Mouse (Mus musculus): ENCODE results near the gene Ubap2. TPM values are rescaled to one million over a fixed set of nuclear protein-coding genes. Genes with fewer than 3 reads are reported as not detected.

Ubap2 gene
- polyA plus RNA-seq, 1 experiment from 2014 or later = 69.7 TPM

DNA sequence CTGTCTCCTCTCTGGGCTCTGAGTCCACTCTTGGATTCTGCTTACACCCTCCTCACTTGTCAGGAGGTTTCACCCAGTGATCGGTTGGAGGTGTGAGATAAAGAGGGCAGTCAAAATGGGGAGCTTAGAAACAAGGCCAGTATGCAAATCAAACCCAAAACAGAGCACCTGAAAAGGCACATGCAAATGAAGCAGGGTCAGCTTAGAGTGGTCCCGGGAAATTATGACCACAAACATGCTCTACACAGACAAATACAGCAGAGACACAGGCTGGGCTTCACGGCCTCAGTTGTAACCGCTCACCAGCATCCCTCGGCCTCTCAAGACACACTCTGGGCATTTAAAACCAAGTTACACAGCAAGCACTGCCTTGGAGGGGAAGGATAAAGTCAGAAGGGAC, 24.0 kb upstream of the Ubap2 start:
- Histone ChIP-seq H3K36me3 (peaks cover 98% of the 10 kb centered on the region), H3K9ac (replicated peaks) (no peak overlapping the region), H3K4me2 (no peak overlapping the region), H3K27me3 (no peaks in the 10 kb centered on the region), H3K9me3 (no peaks in the 10 kb centered on the region), H3K27ac (no peak overlapping the region), H3K4me1 (replicated peaks) (no peaks in the 10 kb centered on the region), H3K4me3 (replicated peaks) (no peak overlapping the region)
- WGBS = 94% methylated on average over 5 of the region's 5 CpGs
- no peak for ATAC-seq (ENCODE audit: insufficient number of reproducible peaks, insufficient read depth, low FRiP score, low TSS enrichment, low read depth)

DNA sequence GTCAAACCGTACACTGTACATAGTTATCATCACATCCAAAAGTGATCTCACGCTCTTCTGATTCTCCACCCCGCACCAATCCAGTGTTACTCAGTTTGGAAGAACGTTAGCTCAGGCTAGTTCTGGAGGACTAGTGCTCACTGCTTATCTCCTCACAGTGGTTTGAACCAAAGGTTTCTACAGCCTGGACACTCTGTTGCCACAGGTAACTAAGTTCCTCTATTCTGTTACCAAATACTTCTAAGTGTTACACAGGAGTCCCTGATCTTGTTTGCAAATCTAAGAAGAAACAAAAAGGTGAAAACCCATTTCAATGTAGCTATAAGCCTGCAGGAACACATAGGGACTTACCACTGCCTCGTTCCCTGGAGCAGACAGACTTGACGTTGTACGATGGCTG, 21.0 kb upstream of the Ubap2 start:
- H3K4me1 ChIP-seq (replicated peaks) = no peaks in the 10 kb centered on the region
- H3K27ac ChIP-seq = no peak overlapping the region
- no peak for ATAC-seq (ENCODE audit: insufficient number of reproducible peaks, insufficient read depth, low FRiP score, low TSS enrichment, low read depth)
- H3K4me3 ChIP-seq (replicated peaks) = no peak overlapping the region
- H3K36me3 ChIP-seq = peaks cover 100% of the 10 kb centered on the region
- H3K27me3 ChIP-seq = no peaks in the 10 kb centered on the region
- 95% methylated on average over 7 of the region's 7 CpGs for WGBS
- no peak overlapping the region for H3K9ac ChIP-seq (replicated peaks)
- no peaks in the 10 kb centered on the region for H3K9me3 ChIP-seq
- H3K4me2 ChIP-seq = no peak overlapping the region

DNA sequence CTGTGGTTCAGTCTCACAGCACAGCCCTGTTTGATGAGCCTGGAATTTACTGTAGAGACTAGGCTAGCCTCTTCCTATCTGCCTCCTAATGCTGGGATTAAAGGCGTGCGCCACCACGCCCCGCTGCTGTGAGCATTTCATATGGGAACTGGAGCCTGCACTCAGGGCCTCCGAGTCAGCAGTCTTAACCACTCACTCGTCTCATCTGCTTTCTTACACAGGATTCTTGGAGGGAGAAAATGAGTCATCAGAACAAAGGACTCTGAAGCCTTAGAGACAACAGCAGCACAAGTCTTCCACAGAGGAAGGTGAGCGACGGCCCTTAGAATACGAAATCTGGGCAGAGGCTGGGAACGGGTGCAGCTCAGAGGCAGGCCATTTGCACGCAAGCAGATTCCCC, 20.6 kb upstream of the Ubap2 start:
- Histone ChIP-seq H3K9me3 (no peaks in the 10 kb centered on the region), H3K36me3 (peaks cover 100% of the 10 kb centered on the region), H3K4me1 (replicated peaks) (no peaks in the 10 kb centered on the region), H3K27me3 (no peaks in the 10 kb centered on the region), H3K4me3 (replicated peaks) (no peak overlapping the region), H3K4me2 (no peak overlapping the region), H3K9ac (replicated peaks) (no peak overlapping the region), H3K27ac (no peak overlapping the region)
- no peak for ATAC-seq (ENCODE audit: insufficient number of reproducible peaks, insufficient read depth, low FRiP score, low TSS enrichment, low read depth)
- WGBS = 94% methylated on average over 11 of the region's 11 CpGs

DNA sequence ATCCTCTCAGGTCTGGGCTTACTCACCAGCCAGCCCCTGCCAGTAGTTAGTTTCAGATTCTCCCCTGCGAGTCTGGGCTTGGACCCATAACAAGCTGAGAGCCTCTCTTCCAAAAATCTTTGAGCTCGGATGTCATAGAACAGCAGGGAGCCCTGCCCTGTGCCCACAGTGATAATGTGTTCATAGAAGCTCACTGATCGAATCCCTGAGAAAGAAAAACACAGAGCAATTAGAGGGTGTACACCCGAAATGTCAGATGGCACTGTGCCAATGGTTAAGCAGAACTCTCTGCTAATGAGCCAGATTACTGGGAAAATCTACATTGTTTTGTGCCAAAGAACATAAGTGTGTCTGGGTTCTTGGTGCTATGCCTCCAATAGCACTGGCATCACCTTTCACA, 19.0 kb upstream of the Ubap2 start:
- no peaks in the 10 kb centered on the region; the same call in 1 of the 2 replicates for H3K4me1 ChIP-seq (replicated peaks)
- no peaks in the 10 kb centered on the region for H3K9me3 ChIP-seq
- no peak overlapping the region for H3K27ac ChIP-seq
- ATAC-seq (ENCODE audit: insufficient number of reproducible peaks, insufficient read depth, low FRiP score, low TSS enrichment, low read depth) = no peak
- H3K36me3 ChIP-seq = peaks cover 91% of the 10 kb centered on the region
- 81% methylated on average over 4 of the region's 4 CpGs for WGBS
- H3K4me3 ChIP-seq (replicated peaks) = no peak overlapping the region
- no peak overlapping the region for H3K9ac ChIP-seq (replicated peaks)
- H3K4me2 ChIP-seq = no peak overlapping the region
- H3K27me3 ChIP-seq = no peaks in the 10 kb centered on the region

DNA sequence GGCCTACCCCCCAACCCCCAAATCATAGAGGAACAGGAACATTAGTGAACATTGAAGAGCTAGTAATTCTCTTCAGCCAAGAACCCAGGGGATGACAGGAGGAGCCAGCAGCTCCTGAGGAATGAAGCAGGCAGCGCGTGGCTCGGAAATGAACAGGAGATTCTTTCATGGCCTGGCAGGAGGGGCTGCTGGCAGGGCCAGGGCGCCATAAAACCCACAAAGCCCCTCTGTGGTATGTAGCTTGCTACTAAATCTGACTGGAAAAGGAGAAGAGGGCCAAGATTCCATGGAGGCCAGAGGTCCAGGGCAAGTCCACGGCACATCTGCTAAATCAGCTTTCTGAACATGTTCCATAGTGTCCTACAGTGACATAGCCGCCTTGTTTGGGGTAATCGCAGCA, 14.9 kb upstream of the Ubap2 start:
- 71% methylated on average over 7 of the region's 7 CpGs for WGBS
- no peak; the same call in 1 of the 2 replicates for ATAC-seq (ENCODE audit: insufficient number of reproducible peaks, insufficient read depth, low FRiP score, low TSS enrichment, low read depth)
- H3K9me3 ChIP-seq = no peaks in the 10 kb centered on the region
- no peaks in the 10 kb centered on the region for H3K27me3 ChIP-seq
- no peak overlapping the region for H3K4me3 ChIP-seq (replicated peaks)
- H3K4me2 ChIP-seq = no peak overlapping the region
- H3K4me1 ChIP-seq (replicated peaks) = no peaks in the 10 kb centered on the region; the same call in 1 of the 2 replicates
- H3K36me3 ChIP-seq = peaks cover 50% of the 10 kb centered on the region
- peak overlapping the region; percentile 78 for H3K27ac ChIP-seq
- no peak overlapping the region for H3K9ac ChIP-seq (replicated peaks)

GRCm38 (mm10) chr4:41286420-41286819, 11.5 kb upstream of the Ubap2 start:
- peaks cover 16% of the 10 kb centered on the region for H3K36me3 ChIP-seq
- H3K4me2 ChIP-seq = no peak overlapping the region
- H3K9ac ChIP-seq (replicated peaks) = no peak overlapping the region
- no peak overlapping the region for H3K27ac ChIP-seq
- H3K9me3 ChIP-seq = no peaks in the 10 kb centered on the region
- WGBS = 21% methylated on average over 3 of the region's 3 CpGs
- no peaks in the 10 kb centered on the region; the same call in 1 of the 2 replicates for H3K4me1 ChIP-seq (replicated peaks)
- no peak for ATAC-seq (ENCODE audit: insufficient number of reproducible peaks, insufficient read depth, low FRiP score, low TSS enrichment, low read depth)
- H3K27me3 ChIP-seq = no peaks in the 10 kb centered on the region
- no peak overlapping the region for H3K4me3 ChIP-seq (replicated peaks)

DNA sequence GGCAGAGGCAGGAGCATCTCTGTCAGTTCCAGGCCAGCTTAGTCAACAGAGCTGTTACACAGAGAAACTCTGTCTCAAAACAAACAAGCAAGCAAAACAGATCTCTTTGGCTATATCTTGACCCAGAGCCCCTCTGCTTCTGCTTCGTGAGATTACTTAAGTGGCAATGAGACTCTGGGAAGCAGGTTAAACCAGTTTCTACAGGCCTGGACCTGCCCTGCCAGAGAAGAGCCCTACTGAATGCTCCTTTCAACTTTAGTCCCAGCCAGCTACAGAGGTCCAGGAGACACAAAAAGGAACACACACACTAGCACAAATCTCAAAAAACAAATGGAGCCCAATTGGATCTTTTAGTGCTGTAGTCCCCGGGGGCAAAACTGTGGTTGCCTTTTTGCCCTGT, 9.1 kb upstream of the Ubap2 start:
- 0 out of 2 replicates have a peak overlapping the region, but pooled peaks have one; percentile 1 for H3K27ac ChIP-seq
- H3K4me2 ChIP-seq = no peak overlapping the region
- no peaks in the 10 kb centered on the region for H3K36me3 ChIP-seq
- no peaks in the 10 kb centered on the region for H3K4me1 ChIP-seq (replicated peaks)
- ATAC-seq (ENCODE audit: insufficient number of reproducible peaks, insufficient read depth, low FRiP score, low TSS enrichment, low read depth) = no peak
- 79% methylated on average over 2 of the region's 2 CpGs for WGBS
- no peak overlapping the region for H3K4me3 ChIP-seq (replicated peaks)
- no peaks in the 10 kb centered on the region for H3K9me3 ChIP-seq
- no peaks in the 10 kb centered on the region for H3K27me3 ChIP-seq
- no peak overlapping the region for H3K9ac ChIP-seq (replicated peaks)

- Histone ChIP-seq H3K4me1 (replicated peaks) (peaks cover 25% of the 10 kb centered on the region), H3K9ac (replicated peaks) (peak overlapping the region; percentile 95; the same call in 1 of the 2 replicates), H3K4me2 (peak overlapping the region; percentile 59), H3K9me3 (no peaks in the 10 kb centered on the region), H3K36me3 (peaks cover 8% of the 10 kb centered on the region), H3K27me3 (no peaks in the 10 kb centered on the region), H3K27ac (peak overlapping the region; percentile 93), H3K4me3 (replicated peaks) (peak overlapping the region; percentile 84)
- WGBS = 76% methylated on average over 5 of the region's 5 CpGs
- ATAC-seq (ENCODE audit: insufficient number of reproducible peaks, insufficient read depth, low FRiP score, low TSS enrichment, low read depth) = no peak
These were observed 983 bp upstream of the Ubap2 start for GRCm38 (mm10) chr4:41275927-41276326.

GRCm38 (mm10) chr4:41274377-41274979, 466 bp downstream of the Ubap2 start:
- WGBS = 3% methylated on average over 18 of the region's 18 CpGs
- Histone ChIP-seq H3K4me2 (peak overlapping the region; percentile 79), H3K36me3 (peaks cover 23% of the 10 kb centered on the region), H3K9ac (replicated peaks) (peak overlapping the region; percentile 95), H3K27me3 (no peaks in the 10 kb centered on the region), H3K27ac (peak overlapping the region; percentile 93), H3K4me1 (replicated peaks) (peaks cover 25% of the 10 kb centered on the region), H3K4me3 (replicated peaks) (peak overlapping the region; percentile 84), H3K9me3 (no peaks in the 10 kb centered on the region)
- peak; percentile 70 for ATAC-seq (ENCODE audit: insufficient number of reproducible peaks, insufficient read depth, low FRiP score, low TSS enrichment, low read depth)

- H3K36me3 ChIP-seq = peaks cover 67% of the 10 kb centered on the region
- H3K4me3 ChIP-seq (replicated peaks) = no peak overlapping the region
- no peaks in the 10 kb centered on the region for H3K27me3 ChIP-seq
- H3K9ac ChIP-seq (replicated peaks) = no peak overlapping the region
- no peak for ATAC-seq (ENCODE audit: insufficient number of reproducible peaks, insufficient read depth, low FRiP score, low TSS enrichment, low read depth)
- no peaks in the 10 kb centered on the region for H3K9me3 ChIP-seq
- no peak overlapping the region for H3K27ac ChIP-seq
- peaks cover 9% of the 10 kb centered on the region for H3K4me1 ChIP-seq (replicated peaks)
- no peak overlapping the region for H3K4me2 ChIP-seq
These were observed 6.8 kb downstream of the Ubap2 start for GRCm38 (mm10) chr4:41268133-41268532.

GRCm38 (mm10) chr4:41266350-41266749, 8.6 kb downstream of the Ubap2 start:
- no peak for ATAC-seq (ENCODE audit: insufficient number of reproducible peaks, insufficient read depth, low FRiP score, low TSS enrichment, low read depth)
- Histone ChIP-seq H3K9me3 (no peaks in the 10 kb centered on the region), H3K36me3 (peaks cover 80% of the 10 kb centered on the region), H3K9ac (replicated peaks) (no peak overlapping the region), H3K27ac (no peak overlapping the region), H3K4me3 (replicated peaks) (no peak overlapping the region), H3K27me3 (no peaks in the 10 kb centered on the region), H3K4me1 (replicated peaks) (no peaks in the 10 kb centered on the region), H3K4me2 (no peak overlapping the region)
- 80% methylated on average over 4 of the region's 4 CpGs for WGBS

GRCm38 (mm10) chr4:41260691-41261090, 14.3 kb downstream of the Ubap2 start:
- Histone ChIP-seq H3K4me2 (no peak overlapping the region), H3K36me3 (peaks cover 45% of the 10 kb centered on the region), H3K9me3 (no peaks in the 10 kb centered on the region), H3K4me1 (replicated peaks) (no peaks in the 10 kb centered on the region), H3K27ac (no peak overlapping the region), H3K9ac (replicated peaks) (no peak overlapping the region), H3K4me3 (replicated peaks) (no peak overlapping the region), H3K27me3 (no peaks in the 10 kb centered on the region)
- no peak for ATAC-seq (ENCODE audit: insufficient number of reproducible peaks, insufficient read depth, low FRiP score, low TSS enrichment, low read depth)

Measured in limb, embryonic 12.5 days (tissue).